Mouse (Mus musculus) cerebellum, adult (tissue): ENCODE measurements around the gene Rnf212b.
"Not testable (repeated sequence)": the region's sequence is repeated elsewhere in the genome, so short reads cannot be mapped to it uniquely, and the experiment has no call there.

Experiments
- ATAC-seq: cut with Nextera tagmentation; 2 replicates; pipeline ENCODE4 v1.9.2; 2017; ENCODE audit warnings: mild to moderate bottlenecking, moderate library complexity, mixed read lengths; ENCODE audit not compliant: insufficient number of reproducible peaks, low FRiP score, low TSS enrichment

Rnf212b gene

GRCm38 (mm10) chr14:54813991-54814390 lies at the start of gene Rnf212b:
TSS of gene Rnf212b (plus strand) at chr14:54814141.
- ATAC-seq = no peak

DNA sequence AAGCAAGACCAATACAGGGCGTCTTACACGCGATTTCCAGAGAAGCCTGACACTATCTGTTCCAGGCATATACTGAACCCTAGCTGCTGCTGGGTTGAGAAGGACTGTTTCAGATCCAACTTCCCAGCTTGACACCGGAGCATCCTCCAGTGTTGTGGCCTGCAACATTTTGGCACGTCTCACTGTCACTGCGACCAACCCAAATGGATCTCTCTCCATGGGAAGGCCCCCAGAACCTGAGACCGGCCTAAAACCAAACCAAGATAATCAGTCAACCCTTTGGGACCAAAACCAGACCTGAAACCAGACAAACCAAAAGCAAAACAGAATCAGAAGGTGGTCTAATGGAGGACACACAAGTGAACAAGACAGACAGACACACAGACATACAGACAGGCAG lies 47.0 kb upstream of the Rnf212b start:
- not testable (repeated sequence) for ATAC-seq

DNA sequence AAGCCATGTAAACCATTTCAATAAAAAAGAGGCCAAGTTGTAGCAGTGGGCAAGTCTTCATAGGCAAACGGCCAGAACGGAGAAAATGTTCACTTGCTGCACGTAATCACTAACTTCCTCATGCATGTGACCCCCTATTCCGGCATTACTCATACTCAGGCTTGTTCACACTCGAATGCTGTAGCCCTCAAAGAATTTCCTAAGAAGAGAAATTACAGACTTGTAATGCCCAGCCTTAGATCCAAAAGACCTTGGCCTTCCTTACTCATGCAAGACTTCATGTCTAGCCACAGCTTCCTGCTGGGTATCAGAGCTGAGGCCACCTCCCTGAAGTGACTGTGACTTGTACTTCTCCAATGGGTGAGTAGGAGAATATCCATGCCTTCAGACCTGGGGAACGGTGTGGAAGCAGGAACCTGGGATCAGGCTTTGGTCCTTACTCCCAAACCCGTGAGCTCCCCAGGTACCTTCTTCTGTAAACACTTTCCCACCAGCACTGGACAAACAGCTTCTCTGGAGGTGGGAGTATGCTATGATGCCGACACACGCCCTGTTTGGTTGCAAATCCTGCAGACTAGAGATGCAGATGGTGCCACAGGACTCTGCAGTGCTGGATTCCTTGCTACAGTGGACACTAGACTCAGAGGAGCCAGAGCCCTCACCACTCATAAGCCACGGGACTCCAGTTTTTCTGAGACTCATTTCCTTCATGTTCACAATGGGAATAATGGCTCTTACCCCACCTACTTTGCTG lies 45.5 kb upstream of the Rnf212b start:
- ATAC-seq = no peak

DNA sequence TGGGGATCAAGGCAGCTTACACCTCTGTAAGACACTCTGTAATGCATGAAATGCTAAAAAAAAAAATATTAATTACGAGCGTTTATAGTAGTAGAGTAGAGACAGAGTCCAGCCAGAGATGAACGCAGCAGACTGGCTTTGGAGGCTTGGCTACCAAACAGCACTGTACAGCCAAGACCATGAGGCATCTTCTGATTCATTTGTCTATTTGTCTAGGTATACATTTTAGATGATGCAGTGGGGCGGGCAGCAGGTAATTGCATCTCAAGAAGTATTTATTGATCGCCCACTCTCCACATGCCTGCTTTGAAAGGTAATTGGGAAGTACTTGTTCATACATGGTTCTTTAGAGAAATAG lies 44.9 kb upstream of the Rnf212b start:
- ATAC-seq = no peak

GRCm38 (mm10) chr14:54770373-54770772 lies 43.6 kb upstream of the Rnf212b start:
- no peak for ATAC-seq

DNA sequence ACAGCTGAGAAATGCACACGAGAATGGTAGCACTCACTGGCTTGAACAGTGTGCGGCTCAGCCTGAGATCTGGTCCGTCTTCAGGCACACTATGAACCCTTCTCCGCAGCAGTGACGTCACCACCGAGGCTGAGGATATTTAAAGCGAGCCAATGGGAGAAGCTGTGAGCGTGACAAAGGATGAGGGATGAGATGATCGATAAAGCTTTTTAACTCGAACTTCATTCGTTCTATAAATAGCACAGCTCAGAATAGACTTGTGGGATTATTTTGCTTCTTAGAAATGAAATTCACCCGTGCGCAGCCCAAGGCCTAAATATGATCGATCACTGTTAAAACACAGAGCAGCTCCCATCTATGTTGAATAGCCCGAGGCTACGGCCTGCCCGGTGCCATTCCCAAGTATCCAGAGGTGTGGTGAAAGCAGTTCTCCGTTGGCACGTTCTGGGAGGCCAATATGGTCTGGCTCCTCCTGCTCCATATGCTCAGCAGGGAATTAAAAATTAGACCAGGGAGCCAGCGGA lies 41.5 kb upstream of the Rnf212b start:
- 0 out of 2 replicates have a peak, but pooled peaks have one; percentile 47 for ATAC-seq

DNA sequence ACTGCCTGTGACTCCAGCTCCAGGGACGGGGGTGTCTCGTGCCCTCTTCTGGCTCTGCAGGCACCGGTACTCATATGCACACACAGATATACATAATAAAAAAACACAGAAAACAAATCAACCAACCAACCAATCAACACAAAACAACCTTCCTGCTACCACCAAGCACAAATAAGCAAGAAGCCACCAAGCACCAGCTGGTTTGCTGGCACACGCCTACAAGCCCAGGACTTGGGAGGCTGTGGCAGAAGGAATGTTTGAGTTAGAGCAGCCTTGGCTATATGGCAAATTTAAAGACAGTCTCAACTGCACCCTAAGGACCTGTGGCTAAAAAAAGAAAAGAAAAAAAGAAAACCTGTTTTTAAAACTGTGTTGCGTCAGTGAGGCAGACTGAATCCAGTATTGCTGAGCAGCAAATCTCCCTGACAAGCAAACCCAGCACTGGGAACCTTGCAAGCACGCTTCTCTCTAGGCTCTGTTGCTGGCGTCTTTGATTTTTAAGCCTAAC lies 38.4 kb upstream of the Rnf212b start:
- no peak for ATAC-seq

GRCm38 (mm10) chr14:54776768-54777167 lies 37.2 kb upstream of the Rnf212b start:
- no peak for ATAC-seq

- ATAC-seq = no peak
These were observed 36.0 kb upstream of the Rnf212b start for GRCm38 (mm10) chr14:54777893-54778292.

DNA sequence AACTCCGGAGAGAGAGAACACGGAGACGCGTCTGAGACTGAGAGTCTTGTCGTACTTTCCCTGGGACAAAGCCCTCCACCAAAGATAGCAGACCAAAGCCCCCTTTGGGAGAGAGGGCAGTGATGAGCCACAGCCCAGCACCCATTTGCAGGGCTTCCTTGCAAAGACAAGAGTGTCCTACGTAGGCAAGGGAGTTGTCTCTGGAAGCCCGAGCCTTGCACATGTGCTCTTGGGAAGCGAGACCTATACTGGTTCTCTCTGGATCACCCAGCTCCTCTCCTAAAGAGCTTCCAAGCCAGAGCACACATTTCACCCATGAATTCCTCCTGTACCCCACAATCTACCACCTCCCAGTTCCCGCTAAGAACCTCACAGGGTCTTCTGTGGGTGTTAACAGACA lies 33.9 kb upstream of the Rnf212b start:
- ATAC-seq = no peak

- peak; percentile 84 for ATAC-seq
These were observed 32.9 kb upstream of the Rnf212b start for GRCm38 (mm10) chr14:54780836-54781609.

DNA sequence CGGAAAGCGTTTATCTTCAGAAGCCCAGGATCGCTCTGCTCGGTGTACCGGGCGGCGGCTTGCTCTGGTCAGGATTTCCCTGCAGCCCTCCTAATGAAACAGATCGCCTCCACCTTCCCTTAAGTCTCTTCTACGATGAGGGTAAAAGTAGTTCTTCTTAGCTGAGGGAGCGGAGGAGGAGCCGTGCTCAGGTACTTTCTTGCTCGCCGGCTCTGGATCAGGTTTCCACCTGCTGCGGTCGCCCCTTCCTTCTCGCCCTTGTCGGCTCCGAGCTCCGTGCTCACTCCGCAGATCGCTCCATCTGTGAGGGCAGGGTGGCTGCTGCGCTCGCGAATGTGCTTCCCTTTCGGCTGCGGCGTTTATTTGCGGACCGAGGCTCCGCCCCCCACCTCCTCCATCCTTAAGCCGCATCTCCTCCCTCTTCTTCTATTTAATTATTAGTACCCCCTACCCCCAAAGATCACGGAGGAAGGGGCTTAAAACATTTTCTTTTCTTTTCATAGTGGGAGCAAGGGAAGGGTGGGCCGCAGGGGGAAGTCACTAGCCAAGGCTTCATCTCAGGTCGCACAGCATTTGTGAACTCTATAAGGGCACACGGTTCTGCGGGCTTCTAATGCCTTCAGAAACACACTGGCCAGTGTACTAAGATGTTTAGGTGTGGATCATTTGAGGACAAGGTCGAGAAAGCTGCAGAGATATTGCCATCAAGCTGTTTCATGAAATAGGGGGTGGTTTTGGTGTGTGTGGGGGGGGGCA lies 32.2 kb upstream of the Rnf212b start, which contains the start of gene Slc7a8:
Gene Slc7a8, minus strand, starts transcription at position 337 of the 756 bp plus-strand sequence.
- peak; percentile 74 for ATAC-seq

DNA sequence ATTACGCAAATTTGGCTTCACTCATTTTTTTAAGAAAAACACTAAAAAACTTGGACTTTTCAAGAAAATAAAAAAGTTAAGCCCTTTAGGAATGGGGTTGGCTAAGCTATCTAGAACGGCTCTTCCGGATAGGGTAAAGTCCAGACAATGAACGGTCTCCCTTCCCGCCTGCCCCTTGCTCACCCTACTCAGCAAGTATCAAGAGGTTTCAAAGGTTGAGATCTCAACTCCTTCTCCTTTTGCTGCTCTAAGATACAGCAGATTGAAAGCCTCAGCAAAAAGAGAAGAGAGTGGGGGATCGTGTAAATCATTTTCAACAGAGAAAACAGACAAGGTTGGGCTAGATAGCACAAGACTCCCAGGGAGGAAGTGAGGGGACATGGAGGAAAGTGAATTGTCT lies 31.0 kb upstream of the Rnf212b start:
- ATAC-seq = no peak

GRCm38 (mm10) chr14:54785898-54786297 lies 28.0 kb upstream of the Rnf212b start:
- ATAC-seq = no peak

- no peak for ATAC-seq
These were observed 27.5 kb upstream of the Rnf212b start for GRCm38 (mm10) chr14:54786489-54786888.

DNA sequence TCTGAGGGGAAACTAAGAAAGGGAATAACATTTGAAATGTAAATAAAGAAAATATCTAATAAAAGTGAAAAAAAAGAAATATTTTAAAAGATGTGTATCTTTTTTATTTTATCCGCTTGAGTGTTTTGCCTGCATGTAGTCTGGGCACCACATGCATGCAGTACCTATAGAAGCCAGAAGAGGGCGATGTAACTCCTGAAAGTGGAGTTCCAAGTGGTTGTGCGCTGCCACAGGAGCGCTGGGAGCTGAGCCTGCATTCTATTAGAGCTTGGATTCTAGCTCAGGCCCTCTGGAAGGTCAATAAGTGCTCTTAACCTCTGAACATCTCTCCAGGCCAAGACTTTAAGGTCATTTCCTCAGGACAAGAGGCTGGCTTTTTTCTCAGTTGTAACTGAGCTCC lies 26.7 kb upstream of the Rnf212b start:
- ATAC-seq = no peak

GRCm38 (mm10) chr14:54788231-54788630 lies 25.7 kb upstream of the Rnf212b start:
- no peak for ATAC-seq

- ATAC-seq = no peak
These were observed 21.8 kb upstream of the Rnf212b start for GRCm38 (mm10) chr14:54792166-54792565.

- no peak for ATAC-seq
These were observed 20.6 kb upstream of the Rnf212b start for GRCm38 (mm10) chr14:54793351-54793750.
